Mouse (Mus musculus) myocyte (in vitro differentiated cells): ENCODE measurements around the gene Ankar. TPM values are rescaled to one million over a fixed set of nuclear protein-coding genes. Genes with fewer than 3 reads are reported as not detected.

Experiments used
- H3K27me3 ChIP-seq: one replicate; pipeline ENCODE4 v1.6.1; 2011; ENCODE audit not compliant: control insufficient read depth, insufficient read depth, insufficient read length
- H3K36me3 ChIP-seq: one replicate; pipeline ENCODE4 v1.6.1; 2011; ENCODE audit not compliant: control insufficient read depth, insufficient read depth
- H3K4me2 ChIP-seq: one replicate; pipeline ENCODE4 v1.6.1; 2011; ENCODE audit warnings: low read depth, control low read depth
- H3K4me3 ChIP-seq: one replicate; pipeline ENCODE4 v1.5.1; 2011; ENCODE audit warnings: mild to moderate bottlenecking, control low read depth, moderate library complexity
- H3K79me2 ChIP-seq: one replicate; pipeline ENCODE4 v1.6.1; 2011; ENCODE audit not compliant: control insufficient read depth, insufficient read depth
- H3ac ChIP-seq: one replicate; pipeline ENCODE4 v1.6.1; 2011; ENCODE audit not compliant: control insufficient read depth, insufficient read length
- CEBPB ChIP-seq: IDR thresholded peaks from 2 replicates; pipeline ENCODE4 v1.6.1; 2011; ENCODE audit warnings: mild to moderate bottlenecking, moderate library complexity; ENCODE audit not compliant: poor library complexity, insufficient read depth, severe bottlenecking
- E2F4 ChIP-seq: IDR thresholded peaks from one replicate; pipeline ENCODE4 v1.6.1; 2011; ENCODE audit warnings: mild to moderate bottlenecking, control low read depth, moderate library complexity; ENCODE audit not compliant: insufficient read depth
- MAX ChIP-seq: IDR thresholded peaks from one replicate; pipeline ENCODE4 v1.6.1; 2011; ENCODE audit warnings: low read depth, mild to moderate bottlenecking, control low read depth
- MYOD1 ChIP-seq, 3 experiments: IDR thresholded peaks; one replicate each; pipeline ENCODE4 v1.6.1; 2011; ENCODE audit warnings: control low read depth in 2 of 3, low read depth in 2 of 3, mild to moderate bottlenecking in 2 of 3, moderate library complexity in 1 of 3; ENCODE audit not compliant: insufficient read length in 2 of 3, control insufficient read depth in 1 of 3
- MYOG ChIP-seq, 3 experiments: IDR thresholded peaks; one replicate each; pipeline ENCODE4 v1.6.1; 2011; ENCODE audit warnings: control low read depth in 2 of 3, low read depth in 2 of 3, mild to moderate bottlenecking in 2 of 3; ENCODE audit not compliant: insufficient read length in 2 of 3, control insufficient read depth in 1 of 3, insufficient read depth in 1 of 3
- POLR2A ChIP-seq: IDR thresholded peaks from one replicate; pipeline ENCODE4 v1.6.1; 2011; ENCODE audit warnings: low read depth, mild to moderate bottlenecking, control low read depth, moderate library complexity; ENCODE audit not compliant: insufficient read length
- POLR2AphosphoS2 ChIP-seq: IDR thresholded peaks from one replicate; pipeline ENCODE4 v1.6.1; 2011; ENCODE audit warnings: low read depth, control low read depth; ENCODE audit not compliant: insufficient read length
- REST ChIP-seq: IDR thresholded peaks from one replicate; pipeline ENCODE4 v1.6.1; 2011; ENCODE audit warnings: mild to moderate bottlenecking, control low read depth, moderate library complexity; ENCODE audit not compliant: insufficient read depth, insufficient read length
- SRF ChIP-seq: IDR thresholded peaks from one replicate; pipeline ENCODE4 v1.6.1; 2011; ENCODE audit warnings: low read depth; ENCODE audit not compliant: control insufficient read depth, insufficient read length
- TCF12 ChIP-seq: IDR thresholded peaks from one replicate; pipeline ENCODE4 v1.6.1; 2011; ENCODE audit warnings: mild to moderate bottlenecking, control low read depth; ENCODE audit not compliant: poor library complexity, insufficient read depth, severe bottlenecking
- TCF3 ChIP-seq: IDR thresholded peaks from one replicate; pipeline ENCODE4 v1.6.1; 2011; ENCODE audit warnings: low read depth, control low read depth; ENCODE audit not compliant: insufficient read length
- USF1 ChIP-seq: IDR thresholded peaks from one replicate; pipeline ENCODE4 v1.6.1; 2011; ENCODE audit warnings: low read depth, mild to moderate bottlenecking, control low read depth, moderate library complexity
- polyA plus RNA-seq: library from polyadenylated mRNA; unstranded; fragments of >200 nt; fragmentation: generic; extraction: Trizol; gene quantifications from one replicate; pipeline ENCODE4 v1.2.1, GENCODE M21; 2012; ENCODE audit warnings: missing spikeins

The Ankar gene
- polyA plus RNA-seq, 1 experiment = not detected

DNA sequence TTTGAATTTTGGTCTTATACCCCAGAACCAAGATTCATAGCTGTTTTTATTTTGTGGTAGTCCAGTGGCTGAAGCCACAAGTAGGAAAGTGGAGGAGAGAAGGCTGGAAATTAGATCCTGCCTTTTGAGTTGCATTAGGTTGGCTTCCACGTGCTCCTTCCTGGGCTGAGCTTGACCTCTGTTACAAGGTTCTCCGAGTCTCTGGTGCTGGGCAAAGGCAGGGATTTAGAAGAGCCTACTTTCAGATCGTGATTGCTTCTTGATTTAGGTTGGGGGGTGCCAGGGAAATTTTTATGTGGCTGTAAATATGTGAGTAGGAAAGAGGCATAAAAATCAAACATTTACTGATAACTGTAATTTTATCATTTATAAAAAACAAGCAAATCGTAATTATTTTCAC is 14.2 kb upstream of the Ankar start:
- TF ChIP-seq POLR2A (no peak), TCF12 (no peak), CEBPB (no peak), REST (no peak), USF1 (no peak), MYOD1 (IDR thresholded peaks at IDR 0.05; ENCODE audit: control insufficient read depth in 1 of 3, insufficient read length in 2 of 3, low read depth in 2 of 3) (no peak), E2F4 (no peak), MYOG (IDR thresholded peaks at IDR 0.05; ENCODE audit: control insufficient read depth in 1 of 3, insufficient read depth in 1 of 3, insufficient read length in 2 of 3, low read depth in 2 of 3) (no peak), POLR2AphosphoS2 (no peak), MAX (no peak), SRF (no peak), TCF3 (no peak)

DNA sequence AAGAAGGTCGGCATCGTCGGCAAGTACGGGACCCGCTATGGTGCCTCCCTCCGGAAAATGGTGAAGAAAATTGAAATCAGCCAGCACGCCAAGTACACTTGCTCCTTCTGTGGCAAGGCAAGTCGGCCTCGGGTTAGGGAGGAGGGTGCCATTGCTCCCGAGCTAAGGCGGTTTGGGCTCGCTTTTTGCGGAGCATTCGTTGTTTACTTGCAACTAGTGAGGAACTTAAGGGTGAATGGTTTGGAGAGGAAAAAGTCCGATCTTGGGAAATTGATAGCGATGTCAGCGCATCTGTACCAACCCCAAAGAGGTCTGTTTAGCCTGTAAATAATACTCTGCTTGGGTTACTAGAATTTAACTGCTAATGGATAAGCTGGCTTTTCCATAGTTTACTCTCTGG is 11.3 kb upstream of the Ankar start:
- H3K4me3 ChIP-seq = peak overlapping the region; percentile 94
- peaks cover 27% of the 10 kb centered on the region for H3K79me2 ChIP-seq
- H3K27me3 ChIP-seq = no peaks in the 10 kb centered on the region
- H3K36me3 ChIP-seq = peaks cover 21% of the 10 kb centered on the region
- TF ChIP-seq POLR2AphosphoS2 (peak; percentile 22), CEBPB (no peak), MYOG (IDR thresholded peaks at IDR 0.05; ENCODE audit: control insufficient read depth in 1 of 3, insufficient read depth in 1 of 3, insufficient read length in 2 of 3, low read depth in 2 of 3) (no peak), TCF3 (no peak)
- H3ac ChIP-seq = peak overlapping the region; percentile 76
- H3K4me2 ChIP-seq = peak overlapping the region; percentile 87

More for the DNA sequence above, 14.2 kb upstream of the Ankar start:
- Histone ChIP-seq H3K79me2 (peaks cover 27% of the 10 kb centered on the region), H3K4me2 (no peak overlapping the region), H3K36me3 (peaks cover 21% of the 10 kb centered on the region), H3K27me3 (no peaks in the 10 kb centered on the region), H3K4me3 (no peak overlapping the region), H3ac (no peak overlapping the region)

DNA sequence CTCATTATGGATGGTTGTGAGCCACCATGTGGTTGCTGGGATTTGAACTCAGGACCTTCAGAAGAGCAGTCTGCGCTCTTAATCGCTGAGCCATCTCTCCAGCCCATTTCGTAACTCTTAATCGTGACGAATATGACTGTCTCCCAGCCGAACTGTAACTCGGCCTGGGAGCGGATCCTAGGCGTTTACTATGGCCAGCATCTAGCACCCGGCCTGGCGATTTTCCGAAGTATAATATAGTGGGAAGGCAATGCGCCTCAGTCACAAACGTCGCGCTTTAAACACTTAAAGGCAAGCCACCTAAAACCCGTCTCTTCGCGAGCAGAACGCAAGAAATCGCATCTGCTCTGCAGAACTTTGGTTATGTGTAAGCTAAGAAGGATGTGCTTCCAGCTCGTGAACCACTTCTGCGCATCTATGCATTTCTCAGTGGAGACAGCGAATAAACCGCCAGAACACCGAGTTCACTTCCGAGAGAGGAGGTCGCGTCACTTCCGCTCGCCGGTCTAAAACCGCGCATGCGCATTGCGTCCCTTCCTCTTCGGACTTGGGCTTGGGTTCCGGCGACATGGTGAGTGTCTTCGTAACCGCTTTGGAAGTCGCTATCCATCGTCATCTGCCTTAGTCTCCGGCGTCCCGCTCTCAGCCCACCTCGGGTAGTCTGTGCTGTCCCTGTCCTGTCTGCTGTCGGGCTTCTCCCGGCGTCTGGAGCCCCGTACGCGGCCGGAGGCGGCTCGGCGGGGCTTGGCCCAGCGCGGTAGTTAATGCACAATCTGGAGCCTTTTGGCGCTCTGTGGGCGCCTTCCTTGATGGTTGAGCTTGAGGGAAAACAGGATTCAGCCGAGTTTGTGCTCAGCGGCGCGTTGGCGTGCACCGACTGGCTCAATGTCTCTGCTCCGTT is 10.6 kb upstream of the Ankar start, which contains the start of gene Rpl37a:
Gene Rpl37a (plus strand): TSS at position 538 of the 901 bp plus-strand sequence.
- peak within 1 kb of the TSS; percentile 92 for H3K4me2 ChIP-seq
- peak within 1 kb of the TSS; percentile 76 for H3ac ChIP-seq
- H3K4me3 ChIP-seq = peak within 1 kb of the TSS; percentile 94
- no peaks in the 10 kb centered on the region for H3K27me3 ChIP-seq
- peaks cover 27% of the 10 kb centered on the region for H3K79me2 ChIP-seq
- peaks cover 21% of the 10 kb centered on the region for H3K36me3 ChIP-seq
- TF ChIP-seq POLR2A (peak; percentile 89), POLR2AphosphoS2 (peak; percentile 91), E2F4 (no peak), REST (peak; percentile 16)

DNA sequence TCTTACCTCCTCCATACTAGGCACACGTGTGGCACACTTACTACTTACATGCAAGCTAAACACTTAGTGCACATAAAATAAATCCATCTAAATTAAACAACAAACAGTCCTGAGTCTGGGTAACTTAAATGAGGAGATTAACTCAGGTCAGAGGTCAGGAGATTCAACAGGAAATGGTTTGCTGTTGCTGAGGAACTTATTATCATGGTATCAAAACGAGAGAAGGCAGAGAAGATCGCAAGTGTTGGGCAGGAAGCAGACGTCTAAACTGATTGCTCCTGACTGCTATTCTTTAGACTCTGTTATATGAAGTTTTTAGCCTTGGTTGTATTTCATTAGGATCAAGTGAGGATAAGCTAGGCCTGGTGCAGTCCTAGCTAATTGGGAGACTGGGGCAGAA is 7.1 kb upstream of the Ankar start:
- Histone ChIP-seq H3K27me3 (no peaks in the 10 kb centered on the region), H3K4me3 (no peak overlapping the region), H3K79me2 (peaks cover 14% of the 10 kb centered on the region), H3ac (no peak overlapping the region), H3K4me2 (no peak overlapping the region), H3K36me3 (no peaks in the 10 kb centered on the region)
- TF ChIP-seq TCF3 = no peak
- no peak for TF ChIP-seq MYOD1 (IDR thresholded peaks at IDR 0.05; ENCODE audit: control insufficient read depth in 1 of 3, insufficient read length in 2 of 3, low read depth in 2 of 3)
- TF ChIP-seq USF1 = no peak
- TF ChIP-seq E2F4 = no peak
- TF ChIP-seq POLR2A = no peak
- TF ChIP-seq MYOG (IDR thresholded peaks at IDR 0.05; ENCODE audit: control insufficient read depth in 1 of 3, insufficient read depth in 1 of 3, insufficient read length in 2 of 3, low read depth in 2 of 3) = no peak
- no peak for TF ChIP-seq SRF
- no peak for TF ChIP-seq CEBPB
- no peak for TF ChIP-seq REST
- TF ChIP-seq POLR2AphosphoS2 = no peak

DNA sequence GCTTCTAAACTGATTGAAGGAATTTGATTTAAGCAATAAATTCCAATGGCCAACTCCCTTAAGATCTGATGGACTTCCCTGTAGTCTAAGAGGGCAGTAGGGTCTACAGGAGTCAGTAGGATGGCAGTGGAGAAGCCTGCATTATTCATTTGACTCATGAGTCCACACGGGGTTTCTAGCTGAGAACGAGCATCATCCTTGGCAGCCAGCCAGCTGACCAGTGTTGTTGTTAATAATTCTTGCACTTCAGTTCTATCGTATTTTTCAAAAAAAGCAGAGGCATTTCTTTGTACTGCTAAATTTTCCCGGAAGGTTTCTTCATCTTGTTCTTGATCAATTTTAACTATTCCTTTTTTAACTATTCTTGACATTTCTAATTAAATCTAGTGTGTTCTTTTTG is 1.7 kb downstream of the Ankar start:
- no peak overlapping the region for H3ac ChIP-seq
- no peaks in the 10 kb centered on the region for H3K79me2 ChIP-seq
- no peaks in the 10 kb centered on the region for H3K36me3 ChIP-seq
- H3K27me3 ChIP-seq = no peaks in the 10 kb centered on the region
- TF ChIP-seq REST = no peak
- TF ChIP-seq SRF = no peak
- no peak for TF ChIP-seq MYOG (IDR thresholded peaks at IDR 0.05; ENCODE audit: control insufficient read depth in 1 of 3, insufficient read depth in 1 of 3, insufficient read length in 2 of 3, low read depth in 2 of 3)
- no peak for TF ChIP-seq USF1
- no peak for TF ChIP-seq E2F4
- no peak for TF ChIP-seq TCF3
- no peak overlapping the region for H3K4me3 ChIP-seq
- H3K4me2 ChIP-seq = no peak overlapping the region
